Mouse (Mus musculus): ENCODE results near the gene Atp13a4.

DNA sequence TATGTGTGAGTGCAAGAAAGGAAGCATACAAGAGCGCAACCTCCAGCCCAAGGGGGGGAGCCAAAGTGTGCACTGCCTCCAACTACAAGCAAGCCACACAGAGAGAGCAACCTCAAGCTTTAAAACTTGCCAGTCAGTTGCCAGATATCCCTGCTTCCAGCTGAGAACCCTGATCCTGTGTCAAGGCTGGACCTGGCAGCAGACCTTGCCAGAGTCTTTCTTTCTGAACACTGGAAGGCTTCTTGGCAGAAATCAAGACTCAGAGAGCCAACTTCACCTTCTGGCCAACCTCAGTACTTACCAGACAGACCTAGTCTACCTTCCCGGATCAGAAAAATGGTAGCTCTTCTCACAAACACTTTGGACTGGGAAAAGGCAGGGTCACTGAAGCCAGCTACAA lies 145.6 kb downstream of the Atp13a4 start:
- no peak for TF ChIP-seq POLR2A (IDR thresholded peaks at IDR 0.05; ENCODE audit: control insufficient read depth, extremely low read depth, insufficient read depth, low read length, poor library complexity)
- no peak for TF ChIP-seq CTCF (IDR thresholded peaks at IDR 0.05; ENCODE audit: borderline replicate concordance, control insufficient read depth, extremely low read depth, insufficient read depth, low read length, poor library complexity)
